Mouse (Mus musculus) myocyte (in vitro differentiated cells): ENCODE results near the gene Tprn. TPM values are rescaled to one million over a fixed set of nuclear protein-coding genes. Genes with fewer than 3 reads are reported as not detected.

Experiments
- H3K27me3 ChIP-seq: one replicate; pipeline ENCODE4 v1.6.1; 2011; ENCODE audit not compliant: control insufficient read depth, insufficient read depth, insufficient read length
- H3K36me3 ChIP-seq: one replicate; pipeline ENCODE4 v1.6.1; 2011; ENCODE audit not compliant: control insufficient read depth, insufficient read depth
- H3K4me2 ChIP-seq: one replicate; pipeline ENCODE4 v1.6.1; 2011; ENCODE audit warnings: low read depth, control low read depth
- H3K4me3 ChIP-seq: one replicate; pipeline ENCODE4 v1.5.1; 2011; ENCODE audit warnings: mild to moderate bottlenecking, control low read depth, moderate library complexity
- H3K79me2 ChIP-seq: one replicate; pipeline ENCODE4 v1.6.1; 2011; ENCODE audit not compliant: control insufficient read depth, insufficient read depth
- H3ac ChIP-seq: one replicate; pipeline ENCODE4 v1.6.1; 2011; ENCODE audit not compliant: control insufficient read depth, insufficient read length
- CEBPB ChIP-seq: IDR thresholded peaks from 2 replicates; pipeline ENCODE4 v1.6.1; 2011; ENCODE audit warnings: mild to moderate bottlenecking, moderate library complexity; ENCODE audit not compliant: poor library complexity, insufficient read depth, severe bottlenecking
- E2F4 ChIP-seq: IDR thresholded peaks from one replicate; pipeline ENCODE4 v1.6.1; 2011; ENCODE audit warnings: mild to moderate bottlenecking, control low read depth, moderate library complexity; ENCODE audit not compliant: insufficient read depth
- MAX ChIP-seq: IDR thresholded peaks from one replicate; pipeline ENCODE4 v1.6.1; 2011; ENCODE audit warnings: low read depth, mild to moderate bottlenecking, control low read depth
- MYOD1 ChIP-seq, 3 experiments: IDR thresholded peaks; one replicate each; pipeline ENCODE4 v1.6.1; 2011; ENCODE audit warnings: control low read depth in 2 of 3, low read depth in 2 of 3, mild to moderate bottlenecking in 2 of 3, moderate library complexity in 1 of 3; ENCODE audit not compliant: insufficient read length in 2 of 3, control insufficient read depth in 1 of 3
- MYOG ChIP-seq, 3 experiments: IDR thresholded peaks; one replicate each; pipeline ENCODE4 v1.6.1; 2011; ENCODE audit warnings: control low read depth in 2 of 3, low read depth in 2 of 3, mild to moderate bottlenecking in 2 of 3; ENCODE audit not compliant: insufficient read length in 2 of 3, control insufficient read depth in 1 of 3, insufficient read depth in 1 of 3
- POLR2A ChIP-seq: IDR thresholded peaks from one replicate; pipeline ENCODE4 v1.6.1; 2011; ENCODE audit warnings: low read depth, mild to moderate bottlenecking, control low read depth, moderate library complexity; ENCODE audit not compliant: insufficient read length
- POLR2AphosphoS2 ChIP-seq: IDR thresholded peaks from one replicate; pipeline ENCODE4 v1.6.1; 2011; ENCODE audit warnings: low read depth, control low read depth; ENCODE audit not compliant: insufficient read length
- REST ChIP-seq: IDR thresholded peaks from one replicate; pipeline ENCODE4 v1.6.1; 2011; ENCODE audit warnings: mild to moderate bottlenecking, control low read depth, moderate library complexity; ENCODE audit not compliant: insufficient read depth, insufficient read length
- SRF ChIP-seq: IDR thresholded peaks from one replicate; pipeline ENCODE4 v1.6.1; 2011; ENCODE audit warnings: low read depth; ENCODE audit not compliant: control insufficient read depth, insufficient read length
- TCF12 ChIP-seq: IDR thresholded peaks from one replicate; pipeline ENCODE4 v1.6.1; 2011; ENCODE audit warnings: mild to moderate bottlenecking, control low read depth; ENCODE audit not compliant: poor library complexity, insufficient read depth, severe bottlenecking
- TCF3 ChIP-seq: IDR thresholded peaks from one replicate; pipeline ENCODE4 v1.6.1; 2011; ENCODE audit warnings: low read depth, control low read depth; ENCODE audit not compliant: insufficient read length
- USF1 ChIP-seq: IDR thresholded peaks from one replicate; pipeline ENCODE4 v1.6.1; 2011; ENCODE audit warnings: low read depth, mild to moderate bottlenecking, control low read depth, moderate library complexity
- polyA plus RNA-seq: library from polyadenylated mRNA; unstranded; fragments of >200 nt; fragmentation: generic; extraction: Trizol; gene quantifications from one replicate; pipeline ENCODE4 v1.2.1, GENCODE M21; 2012; ENCODE audit warnings: missing spikeins

Tprn gene
- polyA plus RNA-seq, 1 experiment = 5.5 TPM

GRCm38 (mm10) chr2:25285551-25285950 is 23.1 kb downstream of the Tprn start:
- Histone ChIP-seq H3K79me2 (no peaks in the 10 kb centered on the region), H3K4me2 (no peak overlapping the region), H3K36me3 (peaks cover 27% of the 10 kb centered on the region), H3K27me3 (peaks cover 9% of the 10 kb centered on the region), H3ac (no peak overlapping the region), H3K4me3 (no peak overlapping the region)
- no peak for TF ChIP-seq POLR2A
- no peak for TF ChIP-seq CEBPB
- TF ChIP-seq REST = no peak

GRCm38 (mm10) chr2:25286314-25286713 is 23.9 kb downstream of the Tprn start:
- H3K4me2 ChIP-seq = no peak overlapping the region
- peaks cover 17% of the 10 kb centered on the region for H3K27me3 ChIP-seq
- H3K36me3 ChIP-seq = peaks cover 27% of the 10 kb centered on the region
- no peak overlapping the region for H3K4me3 ChIP-seq
- H3K79me2 ChIP-seq = no peaks in the 10 kb centered on the region
- no peak overlapping the region for H3ac ChIP-seq
- TF ChIP-seq POLR2A (no peak), MYOG (IDR thresholded peaks at IDR 0.05; ENCODE audit: control insufficient read depth in 1 of 3, insufficient read depth in 1 of 3, insufficient read length in 2 of 3, low read depth in 2 of 3) (peak in 1 of 3 experiments; percentile 45), REST (no peak)

- H3K79me2 ChIP-seq = no peaks in the 10 kb centered on the region
- H3K4me2 ChIP-seq = peak overlapping the region; percentile 27
- H3K27me3 ChIP-seq = peaks cover 24% of the 10 kb centered on the region
- H3K4me3 ChIP-seq = no peak overlapping the region
- TF ChIP-seq MYOD1 (IDR thresholded peaks at IDR 0.05; ENCODE audit: control insufficient read depth in 1 of 3, insufficient read length in 2 of 3, low read depth in 2 of 3) (no peak), USF1 (no peak), E2F4 (no peak), SRF (no peak), MAX (no peak), TCF12 (no peak), POLR2AphosphoS2 (peak; percentile 24), MYOG (IDR thresholded peaks at IDR 0.05; ENCODE audit: control insufficient read depth in 1 of 3, insufficient read depth in 1 of 3, insufficient read length in 2 of 3, low read depth in 2 of 3) (peak in 1 of 3 experiments; percentile 73), CEBPB (no peak), REST (no peak), TCF3 (no peak), POLR2A (no peak)
- H3ac ChIP-seq = no peak overlapping the region
- H3K36me3 ChIP-seq = peaks cover 25% of the 10 kb centered on the region
These were observed 24.6 kb downstream of the Tprn start for GRCm38 (mm10) chr2:25286837-25287636.

- H3K36me3 ChIP-seq = peaks cover 18% of the 10 kb centered on the region
- H3K79me2 ChIP-seq = no peaks in the 10 kb centered on the region
- no peak for TF ChIP-seq REST
- TF ChIP-seq MYOD1 (IDR thresholded peaks at IDR 0.05; ENCODE audit: control insufficient read depth in 1 of 3, insufficient read length in 2 of 3, low read depth in 2 of 3) = no peak
- no peak for TF ChIP-seq TCF3
- TF ChIP-seq CEBPB = no peak
- TF ChIP-seq SRF = no peak
- no peak for TF ChIP-seq POLR2AphosphoS2
- no peak for TF ChIP-seq MYOG (IDR thresholded peaks at IDR 0.05; ENCODE audit: control insufficient read depth in 1 of 3, insufficient read depth in 1 of 3, insufficient read length in 2 of 3, low read depth in 2 of 3)
- no peak for TF ChIP-seq E2F4
- TF ChIP-seq POLR2A = no peak
- no peak for TF ChIP-seq MAX
- no peak for TF ChIP-seq TCF12
- no peak for TF ChIP-seq USF1
- H3K4me3 ChIP-seq = no peak within 1 kb of the TSS
- H3ac ChIP-seq = no peak within 1 kb of the TSS
- peak within 1 kb of the TSS; percentile 93 for H3K4me2 ChIP-seq
- peaks cover 27% of the 10 kb centered on the region for H3K27me3 ChIP-seq
These were observed 25.7 kb downstream of the Tprn start, which contains the start of gene Tmem210 for GRCm38 (mm10) chr2:25287927-25288649. TSS of gene Tmem210 (plus strand) at chr2:25288145.
